Mouse (Mus musculus): ENCODE results near the gene Lrp4.

DNA sequence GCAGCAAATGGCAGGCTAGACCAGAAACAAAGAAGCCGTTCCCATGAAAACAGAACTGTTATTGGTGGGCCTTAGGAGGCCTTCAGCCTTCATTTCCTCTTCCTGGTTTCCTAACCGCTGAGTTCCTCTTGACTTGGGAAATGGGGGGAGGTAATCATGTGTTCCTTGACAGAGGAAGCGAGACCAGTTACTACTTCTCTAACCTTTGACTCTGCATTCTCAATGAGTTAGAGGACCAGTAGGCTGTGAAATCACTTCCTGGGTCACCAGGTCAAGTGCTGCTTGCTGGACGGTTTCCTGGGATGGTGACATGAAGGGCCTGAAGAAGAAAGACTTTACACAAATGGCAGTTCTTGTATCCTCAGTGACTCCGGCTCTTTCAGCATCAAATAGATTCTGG lies 45.0 kb upstream of the Lrp4 start:
- TF ChIP-seq EP300 (IDR thresholded peaks at IDR 0.05; ENCODE audit: low read depth) (no peak), CTCF (IDR thresholded peaks at IDR 0.05; ENCODE audit: low read depth) (no peak)

Data from heart, postnatal 0 days (tissue).